Mouse (Mus musculus) E14TG2a.4 (cell line): ENCODE data around the gene Cer1.

Experiments used
- CTCF ChIP-seq: conservative IDR thresholded peaks from 2 replicates; pipeline ENCODE4 v1.5.1; 2014; ENCODE audit warnings: low read length
- NANOG ChIP-seq: IDR thresholded peaks from 2 replicates; pipeline ENCODE4 v1.6.1; 2014; ENCODE audit warnings: borderline replicate concordance, low read length, mixed read lengths
- POU5F1 ChIP-seq: IDR thresholded peaks from 2 replicates; pipeline ENCODE4 v1.6.1; 2014; ENCODE audit warnings: low read length, borderline replicate concordance

- TF ChIP-seq CTCF (no peak), POU5F1 (no peak), NANOG (no peak)
Observed at GRCm38 (mm10) chr4:82892247-82892646, 7.3 kb upstream of the Cer1 start.
